Mouse (Mus musculus): ENCODE measurements at regions not wholly inside any gene's neighbourhood (a gene's known extent, or its start where the extent isn't known, plus 50 kb on each side); places are given as distances from the start of the nearest gene placed in this dataset.

DNA sequence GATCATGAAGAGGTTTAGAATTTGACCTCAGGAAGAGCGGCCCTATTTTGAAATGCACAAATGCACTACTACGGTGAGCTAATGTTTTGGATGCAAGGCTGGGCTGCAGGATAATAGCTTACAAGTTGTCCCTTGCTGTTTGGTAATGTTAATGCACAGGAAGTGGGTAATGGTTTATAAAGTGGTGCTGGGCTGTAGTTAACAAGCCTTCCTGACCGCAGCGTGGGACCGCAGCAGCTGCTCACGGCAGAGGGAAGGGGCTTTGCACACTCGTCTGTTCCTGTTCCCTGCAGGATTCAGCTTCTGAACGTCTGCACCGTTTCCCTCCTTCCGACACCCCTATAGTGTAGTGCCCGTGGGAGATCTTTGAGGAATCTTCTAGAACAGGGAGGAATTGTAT, 258.4 kb upstream of the Nr5a2 start:
- TF ChIP-seq CTCF (IDR thresholded peaks at IDR 0.05; ENCODE audit: borderline replicate concordance, control insufficient read depth, extremely low read depth, insufficient read depth, low read length, poor library complexity): no peak
- no peak for TF ChIP-seq POLR2A (IDR thresholded peaks at IDR 0.05; ENCODE audit: control insufficient read depth, extremely low read depth, insufficient read depth, low read length, poor library complexity)

Measured in thymus, adult 2 months (tissue).